Mouse (Mus musculus): ENCODE results near the gene Gm10188. TPM values are rescaled to one million over a fixed set of nuclear protein-coding genes. Genes with fewer than 3 reads are reported as not detected.

The Gm10188 gene
- polyA plus RNA-seq, 1 experiment from 2014 or later: not detected

DNA sequence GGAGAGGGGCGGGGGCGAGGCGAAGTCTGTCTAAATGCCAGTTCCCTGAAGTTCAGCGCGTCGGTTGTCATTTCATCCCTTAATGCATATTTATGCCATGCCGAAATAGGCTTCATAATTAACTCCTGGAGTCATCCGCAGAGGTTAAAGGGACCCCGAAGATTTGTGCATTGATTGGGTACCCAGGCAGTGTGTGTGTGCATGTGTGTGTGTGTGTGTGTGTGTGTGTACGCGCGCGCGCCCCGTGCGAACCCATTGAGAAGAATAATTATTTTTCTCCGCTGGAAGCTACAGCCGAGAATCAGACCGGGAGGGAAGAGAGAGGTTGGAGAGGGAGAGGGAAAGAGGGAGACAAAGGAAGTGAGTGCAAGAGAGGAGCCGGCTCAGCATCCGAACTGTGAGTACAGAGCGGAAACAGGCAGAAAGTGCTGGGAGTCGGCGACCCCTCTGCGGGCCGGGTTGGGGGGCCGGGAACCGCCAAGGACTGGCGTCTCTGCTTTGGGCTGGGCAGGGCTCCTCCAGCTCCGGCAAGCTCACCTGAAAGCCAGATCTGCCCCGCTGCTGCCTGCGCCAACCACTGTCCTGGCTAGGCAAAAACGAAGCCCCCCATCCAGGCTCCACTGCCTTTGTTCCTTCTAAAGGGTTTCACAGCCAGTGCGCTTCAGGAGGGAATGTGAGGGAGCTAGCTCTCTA is 38.3 kb downstream of the Gm10188 start, which contains the start of the genes Lemd1 and AC124108.1:
TSS of gene Lemd1 (plus strand) at position 339 of the 693 bp plus-strand sequence.
TSS of gene AC124108.1 (plus strand) at position 365 of the 693 bp plus-strand sequence.
- H3K9ac ChIP-seq: 0 out of 2 replicates have a peak within 1 kb of the TSS, but pooled peaks have one; percentile 5
- WGBS: under 1% methylated on average over 34 of the region's 34 CpGs
- no peak within 1 kb of the TSS for H3K27ac ChIP-seq
- H3K9me3 ChIP-seq: no peaks in the 10 kb centered on the region
- H3K27me3 ChIP-seq: peaks cover 88% of the 10 kb centered on the region
- H3K4me2 ChIP-seq: peak within 1 kb of the TSS; percentile 98
- ATAC-seq (ENCODE audit: insufficient number of reproducible peaks, low FRiP score, low TSS enrichment, low read depth): no peak
- H3K4me1 ChIP-seq: peaks cover 37% of the 10 kb centered on the region
- H3K36me3 ChIP-seq: no peaks in the 10 kb centered on the region
- H3K4me3 ChIP-seq: peak within 1 kb of the TSS; percentile 51

DNA sequence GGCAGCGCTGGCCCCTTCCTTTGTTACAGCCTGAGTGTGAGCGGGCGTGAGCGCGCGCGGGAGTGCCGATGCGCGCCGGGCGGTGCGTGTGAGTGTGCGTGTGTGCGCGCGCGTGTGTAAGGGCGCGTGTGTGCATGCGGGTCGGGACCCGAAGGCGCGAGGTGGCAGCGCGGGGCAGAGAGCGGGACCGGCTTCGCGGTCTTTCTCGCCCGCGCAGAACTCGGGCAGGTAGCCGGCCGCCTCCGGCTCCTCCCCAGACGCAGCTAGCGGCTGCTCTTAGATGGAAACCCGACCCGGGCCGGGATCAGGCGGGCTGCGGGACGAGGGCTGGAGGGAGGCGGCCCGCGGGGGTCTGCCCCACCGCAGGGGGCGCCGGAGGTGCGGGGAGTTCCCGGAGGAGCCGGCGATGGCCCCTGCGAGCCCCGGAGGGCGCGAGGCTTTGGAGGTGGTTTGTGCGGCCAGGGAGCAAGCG is 38.9 kb downstream of the Gm10188 start:
- peak; percentile 9; the same call in 1 of the 2 replicates for ATAC-seq (ENCODE audit: insufficient number of reproducible peaks, low FRiP score, low TSS enrichment, low read depth)
- H3K36me3 ChIP-seq: no peaks in the 10 kb centered on the region
- H3K4me2 ChIP-seq: peak overlapping the region; percentile 98
- under 1% methylated on average over 42 of the region's 62 CpGs for WGBS
- H3K27ac ChIP-seq: no peak overlapping the region
- peak overlapping the region; percentile 51 for H3K4me3 ChIP-seq
- H3K4me1 ChIP-seq: peaks cover 32% of the 10 kb centered on the region
- H3K27me3 ChIP-seq: peaks cover 88% of the 10 kb centered on the region
- H3K9me3 ChIP-seq: no peaks in the 10 kb centered on the region
- H3K9ac ChIP-seq: 0 out of 2 replicates have a peak overlapping the region, but pooled peaks have one; percentile 5

DNA sequence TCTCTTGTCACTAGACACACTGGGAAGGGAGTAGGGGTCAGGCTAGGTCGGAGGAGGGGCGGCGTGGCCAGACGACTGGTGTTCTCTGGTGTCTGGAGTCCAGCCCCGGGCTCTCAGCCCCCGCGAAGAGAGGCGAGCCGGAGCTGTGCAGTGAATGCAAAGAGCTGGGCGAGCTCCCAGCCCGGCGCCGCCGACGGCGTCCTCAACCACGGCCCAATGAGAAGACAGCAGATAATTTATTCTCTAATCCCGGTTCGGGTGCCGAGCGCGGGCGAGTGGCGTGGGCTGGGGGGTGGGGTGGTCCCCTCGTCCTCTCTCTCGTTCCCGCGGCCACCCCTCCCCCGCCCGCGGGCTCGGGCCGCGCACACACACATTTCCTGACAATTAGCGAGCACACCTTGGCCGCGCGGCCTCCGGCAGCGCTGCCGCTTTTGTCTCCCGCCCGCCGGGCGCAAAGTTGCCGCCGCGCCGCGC is 39.5 kb downstream of the Gm10188 start:
- Histone ChIP-seq H3K27ac (no peak overlapping the region), H3K27me3 (peaks cover 82% of the 10 kb centered on the region)
- no peak for ATAC-seq (ENCODE audit: insufficient number of reproducible peaks, low FRiP score, low TSS enrichment, low read depth)

DNA sequence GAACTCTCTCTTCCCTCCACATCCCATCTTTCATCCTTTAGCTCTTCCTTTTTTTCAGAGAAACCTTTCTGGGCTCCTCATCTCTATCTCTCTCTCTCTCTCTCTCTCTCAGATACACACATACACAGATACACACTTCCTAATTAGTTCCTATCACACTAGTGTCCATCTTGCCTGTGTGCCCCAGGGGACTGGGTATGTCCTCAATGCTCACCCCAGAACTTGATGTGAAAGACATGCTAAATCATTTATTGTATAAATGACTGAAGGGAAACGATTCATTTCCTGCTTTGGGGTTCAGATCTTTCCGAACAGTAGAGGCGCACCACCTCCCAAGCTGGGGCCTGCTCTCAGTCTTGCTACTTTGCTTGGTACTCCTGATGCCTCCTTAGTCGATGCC is 40.3 kb downstream of the Gm10188 start:
- ATAC-seq (ENCODE audit: insufficient number of reproducible peaks, low FRiP score, low TSS enrichment, low read depth): no peak
- Histone ChIP-seq H3K36me3 (no peaks in the 10 kb centered on the region), H3K27ac (no peak overlapping the region), H3K4me3 (no peak overlapping the region), H3K9me3 (no peaks in the 10 kb centered on the region), H3K27me3 (peaks cover 79% of the 10 kb centered on the region), H3K9ac (no peak overlapping the region), H3K4me1 (peaks cover 28% of the 10 kb centered on the region), H3K4me2 (no peak overlapping the region)
- 53% methylated on average over 4 of the region's 4 CpGs for WGBS

More for the DNA sequence above, 39.5 kb downstream of the Gm10188 start:
- Histone ChIP-seq H3K36me3 (no peaks in the 10 kb centered on the region), H3K9me3 (no peaks in the 10 kb centered on the region), H3K4me1 (peaks cover 31% of the 10 kb centered on the region), H3K4me3 (peak overlapping the region; percentile 51), H3K9ac (0 out of 2 replicates have a peak overlapping the region, but pooled peaks have one; percentile 5), H3K4me2 (peak overlapping the region; percentile 98)
- WGBS: under 1% methylated on average over 50 of the region's 50 CpGs

DNA sequence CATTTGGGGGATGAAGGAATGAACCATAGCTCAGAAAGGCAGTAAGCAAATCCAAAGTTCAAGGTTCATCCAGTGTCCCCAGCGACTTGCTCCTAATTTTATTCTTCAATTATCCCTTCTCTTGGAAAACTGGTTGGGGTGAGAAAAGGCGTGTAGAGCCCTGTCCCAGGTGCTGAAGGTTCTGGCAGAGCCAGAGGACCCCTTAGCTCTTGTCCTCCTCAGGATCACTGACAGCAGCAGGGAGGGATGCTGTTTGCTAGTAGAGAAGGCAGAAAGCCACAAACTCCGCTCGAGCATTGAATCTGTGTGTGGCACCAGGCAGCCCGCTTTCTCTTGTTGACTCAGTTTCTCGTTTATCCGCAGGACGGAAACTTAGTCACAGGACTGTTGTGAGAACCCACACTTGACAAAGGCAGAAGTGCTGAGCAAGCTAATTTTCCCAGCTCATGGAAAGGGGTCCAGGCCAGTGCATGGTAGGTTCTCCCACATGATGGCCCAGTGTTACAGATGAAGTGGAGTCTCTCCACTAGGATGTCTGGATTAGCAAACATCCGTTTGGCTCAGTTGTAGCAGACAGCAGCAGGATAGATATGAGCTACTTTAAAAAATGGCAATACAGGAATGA is 41.0 kb downstream of the Gm10188 start:
- H3K27me3 ChIP-seq: peaks cover 76% of the 10 kb centered on the region
- no peak overlapping the region for H3K4me2 ChIP-seq
- 35% methylated on average over 9 of the region's 9 CpGs for WGBS

DNA sequence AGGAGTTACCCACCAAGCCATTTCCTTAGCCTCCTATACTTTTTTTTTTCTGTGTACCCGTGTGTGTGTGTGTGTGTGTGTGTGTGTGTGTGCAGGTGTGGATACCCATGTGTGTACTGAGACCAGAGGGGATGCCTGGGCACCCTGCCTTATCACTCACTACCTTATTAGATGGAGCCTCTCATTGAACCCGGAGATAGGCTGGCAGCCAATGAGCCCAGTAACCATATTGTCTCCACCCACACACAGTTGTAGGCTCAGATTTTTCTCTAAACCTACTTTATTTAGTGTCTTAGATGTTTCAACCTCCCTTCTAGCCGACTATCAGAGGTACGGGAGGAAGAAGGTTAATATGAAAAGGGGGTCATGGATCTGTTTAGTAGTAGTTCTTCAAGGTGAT is 43.3 kb downstream of the Gm10188 start:
- H3K27me3 ChIP-seq: peaks cover 54% of the 10 kb centered on the region
- 76% methylated on average over 4 of the region's 4 CpGs for WGBS

More for the DNA sequence above, 41.0 kb downstream of the Gm10188 start:
- H3K9ac ChIP-seq: no peak overlapping the region
- peaks cover 28% of the 10 kb centered on the region for H3K4me1 ChIP-seq
- H3K4me3 ChIP-seq: no peak overlapping the region
- ATAC-seq (ENCODE audit: insufficient number of reproducible peaks, low FRiP score, low TSS enrichment, low read depth): no peak
- no peaks in the 10 kb centered on the region for H3K36me3 ChIP-seq
- H3K9me3 ChIP-seq: no peaks in the 10 kb centered on the region
- no peak overlapping the region for H3K27ac ChIP-seq

More for the DNA sequence above, 43.3 kb downstream of the Gm10188 start:
- ATAC-seq (ENCODE audit: insufficient number of reproducible peaks, low FRiP score, low TSS enrichment, low read depth): no peak
- Histone ChIP-seq H3K4me1 (peaks cover 16% of the 10 kb centered on the region), H3K9me3 (no peaks in the 10 kb centered on the region), H3K4me2 (no peak overlapping the region), H3K4me3 (no peak overlapping the region), H3K36me3 (no peaks in the 10 kb centered on the region), H3K27ac (no peak overlapping the region), H3K9ac (no peak overlapping the region)

MicroRNAs within 50 kb of the gene (microRNA counts, 519-probe panel; counts per million panel counts)
- not detected for microRNA mmu-miR-135b

Small RNA genes within 50 kb of the gene (microRNA-seq; reads per million reads assigned to microRNA genes)
- 142 reads per million, percentile 53 among the genes with 10 or more reads in this experiment for gene Mir135b

Other genes with a start within 250 kb of the Gm10188 start
- 24.3 and 24.4 TPM in 2 replicates for gene Elk4, start 222.2 kb downstream of the Gm10188 start, polyA plus RNA-seq (2015; fragmentation: Nextera tagmentation; extraction: Ambion mirVana)
- 11.7 and 14.7 TPM in 2 replicates for gene Mfsd4a, start 161.7 kb downstream of the Gm10188 start, polyA plus RNA-seq (2015; fragmentation: Nextera tagmentation; extraction: Ambion mirVana)
- 1.4 and 2.7 TPM in 2 replicates for gene Cdk18, start 90.1 kb downstream of the Gm10188 start, polyA plus RNA-seq (2015; fragmentation: Nextera tagmentation; extraction: Ambion mirVana)
- 0.29 and 0.56 TPM in 2 replicates for gene Lemd1, start 38.3 kb downstream of the Gm10188 start, polyA plus RNA-seq (2015; fragmentation: Nextera tagmentation; extraction: Ambion mirVana)
- 0.12 and 0.25 TPM in 2 replicates for gene AC124108.1, start 38.3 kb downstream of the Gm10188 start, polyA plus RNA-seq (2015; fragmentation: Nextera tagmentation; extraction: Ambion mirVana)
- 0.13 and 0.15 TPM in 2 replicates for gene Klhdc8a, start 68.9 kb upstream of the Gm10188 start, polyA plus RNA-seq (2015; fragmentation: Nextera tagmentation; extraction: Ambion mirVana)
- gene Nuak2, start 86.4 kb upstream of the Gm10188 start, polyA plus RNA-seq (2015; fragmentation: Nextera tagmentation; extraction: Ambion mirVana): 6.9 and 8.2 TPM in 2 replicates
- 7.3 and 9.9 TPM in 2 replicates for gene Tmcc2, start 161.5 kb upstream of the Gm10188 start, polyA plus RNA-seq (2015; fragmentation: Nextera tagmentation; extraction: Ambion mirVana)
- 13.7 and 16.5 TPM in 2 replicates for gene Dstyk, start 187.8 kb upstream of the Gm10188 start, polyA plus RNA-seq (2015; fragmentation: Nextera tagmentation; extraction: Ambion mirVana)
- 40.1 and 41.5 TPM in 2 replicates for gene Rbbp5, start 247.6 kb upstream of the Gm10188 start, polyA plus RNA-seq (2015; fragmentation: Nextera tagmentation; extraction: Ambion mirVana)